Mouse (Mus musculus) heart, embryonic 14.5 days (tissue): ENCODE measurements around the gene Hmgcs2. TPM values are rescaled to one million over a fixed set of nuclear protein-coding genes. Genes with fewer than 3 reads are reported as not detected.

Source experiments
- ATAC-seq: fragments of 200-750 bp; cut with Nextera tagmentation; 2 replicates; pipeline ENCODE4 v1.8.0; 2017; ENCODE audit warnings: low read depth, moderate TSS enrichment; ENCODE audit not compliant: insufficient number of reproducible peaks, insufficient read depth, low FRiP score
- H3K27ac ChIP-seq, 2 experiments: fragments of 200-500 bp in 1 of 2; fragments of 300-500 bp in 1 of 2; sonication (generic) in 1 of 2; replicated peaks in 1 of 2; 2 replicates each; pipeline ENCODE4 v1.5.1; 2012 to 2014; ENCODE audit warnings: low read depth in 2 of 2, low read length in 2 of 2, control low read depth in 1 of 2, mild to moderate bottlenecking in 1 of 2, mixed read lengths in 1 of 2; ENCODE audit not compliant: control insufficient read depth in 1 of 2, insufficient read depth in 1 of 2
- H3K27me3 ChIP-seq: fragments of 300-500 bp; sonication (generic); 2 replicates; pipeline ENCODE4 v1.6.1; 2014; ENCODE audit warnings: mild to moderate bottlenecking, low read length, control low read depth; ENCODE audit not compliant: control insufficient read depth, insufficient read depth
- H3K36me3 ChIP-seq: fragments of 300-500 bp; sonication (generic); 2 replicates; pipeline ENCODE4 v1.6.1; 2014; ENCODE audit warnings: mild to moderate bottlenecking, control low read depth, low read length, mixed read lengths; ENCODE audit not compliant: control insufficient read depth, insufficient read depth
- H3K4me1 ChIP-seq, 2 experiments: fragments of 200-500 bp in 1 of 2; fragments of 300-500 bp in 1 of 2; sonication (generic) in 1 of 2; 2 replicates each; pipeline ENCODE4 v1.6.1; 2012 to 2014; ENCODE audit warnings: low read length in 2 of 2, control low read depth in 1 of 2, mixed read lengths in 1 of 2; ENCODE audit not compliant: control insufficient read depth in 2 of 2, insufficient read depth in 2 of 2
- H3K4me2 ChIP-seq: fragments of 300-500 bp; sonication (generic); 2 replicates; pipeline ENCODE4 v1.6.1; 2014; ENCODE audit warnings: mild to moderate bottlenecking, low read length
- H3K4me3 ChIP-seq, 2 experiments: fragments of 200-500 bp in 1 of 2; fragments of 300-500 bp in 1 of 2; sonication (generic) in 1 of 2; 2 replicates each; pipeline ENCODE4 v1.5.1; 2012 to 2014; ENCODE audit warnings: low read length in 2 of 2, mild to moderate bottlenecking in 2 of 2, control low read depth in 1 of 2, low read depth in 1 of 2, moderate library complexity in 1 of 2; ENCODE audit not compliant: control insufficient read depth in 1 of 2, insufficient read depth in 1 of 2
- H3K9ac ChIP-seq: fragments of 300-500 bp; sonication (generic); 2 replicates; pipeline ENCODE4 v1.6.1; 2014; ENCODE audit warnings: mild to moderate bottlenecking, low read length
- H3K9me3 ChIP-seq: fragments of 300-500 bp; sonication (generic); 2 replicates; pipeline ENCODE4 v1.6.1; 2016; ENCODE audit warnings: low read length, control low read depth; ENCODE audit not compliant: control insufficient read depth
- WGBS: fragments of 180-500 bp; shearing (Covaris S2); extraction: QIAGEN DNeasy Blood & Tissue Kit; methylation state at CpG from one replicate; pipeline ENCODE4 v1.1.7; 2014; 5-methylcytosine and 5-hydroxymethylcytosine counted together
- polyA plus RNA-seq: library from polyadenylated mRNA; unstranded; fragments of >200 nt; fragmentation: Nextera tagmentation; extraction: Ambion mirVana; gene quantifications from 2 replicates; pipeline ENCODE4 v1.2.1, GENCODE M21; 2014

The Hmgcs2 gene
- polyA plus RNA-seq, 1 experiment from 2014 or later = 14.0 TPM

- 0 out of 2 replicates have a peak, but pooled peaks cover 12% of the 10 kb centered on the region for H3K36me3 ChIP-seq
- ATAC-seq = no peak
- H3K9me3 ChIP-seq = 0 out of 2 replicates have a peak, but pooled peaks cover 2% of the 10 kb centered on the region
- no peak overlapping the region for H3K4me2 ChIP-seq
- no peak overlapping the region for H3K27ac ChIP-seq
- H3K4me1 ChIP-seq = no peaks in the 10 kb centered on the region
- no peaks in the 10 kb centered on the region for H3K27me3 ChIP-seq
- H3K9ac ChIP-seq = no peak overlapping the region
- no peak overlapping the region for H3K4me3 ChIP-seq
- WGBS = 81% methylated on average over 3 of the region's 3 CpGs
Observed at GRCm38 (mm10) chr3:98301761-98302160, 21.5 kb downstream of the Hmgcs2 start.

- Histone ChIP-seq H3K27me3 (no peaks in the 10 kb centered on the region), H3K27ac (no peak overlapping the region), H3K9ac (no peak overlapping the region), H3K4me3 (no peak overlapping the region), H3K36me3 (no peaks in the 10 kb centered on the region), H3K9me3 (no peaks in the 10 kb centered on the region), H3K4me2 (no peak overlapping the region), H3K4me1 (no peaks in the 10 kb centered on the region)
- ATAC-seq = no peak
- WGBS = 78% methylated on average over 6 of the region's 6 CpGs
Observed at GRCm38 (mm10) chr3:98308606-98309005, 28.4 kb downstream of the Hmgcs2 start.

DNA sequence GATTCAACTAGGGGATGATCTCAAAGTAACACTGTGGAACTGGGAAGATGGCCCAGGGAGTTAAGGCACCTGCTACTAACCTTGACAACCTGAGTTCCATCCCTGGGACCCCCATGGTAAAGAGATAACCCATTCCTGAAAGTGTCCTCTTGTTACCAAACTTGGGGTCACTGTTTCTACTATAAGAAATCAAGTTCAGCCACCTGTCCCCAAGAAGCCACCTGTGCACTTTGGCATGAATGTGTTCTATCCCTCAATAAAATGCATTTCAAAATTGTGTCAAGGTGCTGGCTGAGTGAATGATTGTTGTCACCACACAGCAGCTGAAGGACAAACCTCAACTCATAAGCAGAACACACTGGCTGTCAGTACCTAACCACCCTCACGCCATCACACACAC lies 30.2 kb downstream of the Hmgcs2 start:
- Histone ChIP-seq H3K4me3 (no peak overlapping the region), H3K27me3 (no peaks in the 10 kb centered on the region), H3K9ac (no peak overlapping the region), H3K36me3 (0 out of 2 replicates have a peak, but pooled peaks cover 4% of the 10 kb centered on the region), H3K4me1 (no peaks in the 10 kb centered on the region), H3K9me3 (no peaks in the 10 kb centered on the region), H3K4me2 (no peak overlapping the region), H3K27ac (no peak overlapping the region)
- ATAC-seq = no peak
- no CpG with 5 or more reads among the region's 1 CpGs for WGBS

GRCm38 (mm10) chr3:98312867-98313266 lies 32.6 kb downstream of the Hmgcs2 start:
- no peak overlapping the region for H3K4me2 ChIP-seq
- 0 out of 2 replicates have a peak, but pooled peaks cover 5% of the 10 kb centered on the region for H3K36me3 ChIP-seq
- H3K27ac ChIP-seq = no peak overlapping the region
- no peak overlapping the region for H3K9ac ChIP-seq
- no peaks in the 10 kb centered on the region for H3K27me3 ChIP-seq
- ATAC-seq = 0 out of 2 replicates have a peak, but pooled peaks have one; percentile 37
- no peaks in the 10 kb centered on the region for H3K4me1 ChIP-seq
- WGBS = 29% methylated on average over 6 of the region's 7 CpGs
- no peak overlapping the region for H3K4me3 ChIP-seq
- H3K9me3 ChIP-seq = no peaks in the 10 kb centered on the region

DNA sequence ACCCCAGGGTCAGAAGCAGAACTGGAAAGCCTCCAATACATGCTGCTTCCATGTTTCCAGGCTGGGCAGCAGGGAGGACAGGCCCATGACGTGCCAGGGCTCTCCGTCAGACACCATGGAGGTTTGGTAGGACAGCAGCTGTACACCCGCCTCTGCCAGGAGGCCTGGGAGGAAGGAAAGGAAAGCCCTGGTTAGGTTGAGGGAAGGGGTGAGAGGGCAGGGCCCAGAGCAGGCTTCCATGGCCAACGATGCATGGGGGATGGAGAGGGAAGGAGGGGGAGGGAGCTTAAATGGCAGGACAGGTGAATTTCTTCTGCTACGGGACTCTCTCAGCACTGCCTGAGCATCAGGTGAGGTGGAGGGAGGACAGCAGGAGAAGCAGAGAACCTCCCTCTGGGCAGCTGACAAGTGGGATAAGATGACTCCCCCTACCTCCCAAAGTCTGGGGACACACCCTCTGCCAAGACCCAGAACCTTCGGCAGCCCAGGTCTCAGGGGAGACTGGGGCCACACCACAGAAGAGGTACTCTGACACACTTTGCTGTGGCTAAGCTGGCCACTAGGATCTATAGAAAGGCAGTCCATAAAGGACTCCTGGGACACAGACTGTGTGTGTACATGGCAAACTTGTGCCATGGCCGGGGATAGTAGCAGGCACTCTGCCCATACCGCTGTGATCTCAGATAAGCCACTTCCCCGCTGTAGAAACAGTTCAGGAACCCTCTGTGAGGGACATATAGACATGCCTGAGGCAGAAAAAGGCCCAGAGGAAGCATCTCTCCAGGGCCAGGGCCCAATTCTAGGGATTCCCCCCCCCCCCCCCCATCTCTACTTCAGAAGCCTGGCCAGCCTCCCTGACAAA lies 33.3 kb downstream of the Hmgcs2 start:
- Histone ChIP-seq H3K9me3 (no peaks in the 10 kb centered on the region), H3K27ac (no peak overlapping the region), H3K9ac (no peak overlapping the region), H3K4me3 (no peak overlapping the region), H3K36me3 (peaks cover 10% of the 10 kb centered on the region; the same call in 1 of the 2 replicates), H3K4me1 (peaks cover 0 to 3% of the 10 kb centered on the region in 2 experiments; a peak in 1 of 4 replicates), H3K27me3 (no peaks in the 10 kb centered on the region), H3K4me2 (no peak overlapping the region)
- 76% methylated on average over 9 of the region's 9 CpGs for WGBS
- ATAC-seq = peak; percentile 15; the same call in 1 of the 2 replicates

- ATAC-seq = no peak
- no peaks in the 10 kb centered on the region for H3K9me3 ChIP-seq
- H3K36me3 ChIP-seq = peaks cover 15% of the 10 kb centered on the region; the same call in 1 of the 2 replicates
- 81% methylated on average over 2 of the region's 2 CpGs for whole genome bisulfite sequencing
- H3K4me3 ChIP-seq = no peak overlapping the region
- peaks cover 3 to 4% of the 10 kb centered on the region in 2 experiments; a peak in 1 of 4 replicates for H3K4me1 ChIP-seq
- no peak overlapping the region for H3K27ac ChIP-seq
- H3K27me3 ChIP-seq = no peaks in the 10 kb centered on the region
- no peak overlapping the region for H3K4me2 ChIP-seq
- H3K9ac ChIP-seq = no peak overlapping the region
Observed at GRCm38 (mm10) chr3:98315181-98315580, 34.9 kb downstream of the Hmgcs2 start.

GRCm38 (mm10) chr3:98317143-98317542 lies 36.9 kb downstream of the Hmgcs2 start:
- Histone ChIP-seq H3K4me2 (no peak overlapping the region), H3K9ac (no peak overlapping the region), H3K27me3 (no peaks in the 10 kb centered on the region), H3K4me1 (peaks cover 3 to 4% of the 10 kb centered on the region in 2 experiments; a peak in 1 of 4 replicates), H3K27ac (no peak overlapping the region), H3K9me3 (no peaks in the 10 kb centered on the region), H3K4me3 (no peak overlapping the region), H3K36me3 (peaks cover 25% of the 10 kb centered on the region; the same call in 1 of the 2 replicates)
- 75% methylated on average over 3 of the region's 3 CpGs for WGBS
- no peak for ATAC-seq
